29 mouse cellular contexts compared by ENCODE assay signal in the genomic region with DNA sequence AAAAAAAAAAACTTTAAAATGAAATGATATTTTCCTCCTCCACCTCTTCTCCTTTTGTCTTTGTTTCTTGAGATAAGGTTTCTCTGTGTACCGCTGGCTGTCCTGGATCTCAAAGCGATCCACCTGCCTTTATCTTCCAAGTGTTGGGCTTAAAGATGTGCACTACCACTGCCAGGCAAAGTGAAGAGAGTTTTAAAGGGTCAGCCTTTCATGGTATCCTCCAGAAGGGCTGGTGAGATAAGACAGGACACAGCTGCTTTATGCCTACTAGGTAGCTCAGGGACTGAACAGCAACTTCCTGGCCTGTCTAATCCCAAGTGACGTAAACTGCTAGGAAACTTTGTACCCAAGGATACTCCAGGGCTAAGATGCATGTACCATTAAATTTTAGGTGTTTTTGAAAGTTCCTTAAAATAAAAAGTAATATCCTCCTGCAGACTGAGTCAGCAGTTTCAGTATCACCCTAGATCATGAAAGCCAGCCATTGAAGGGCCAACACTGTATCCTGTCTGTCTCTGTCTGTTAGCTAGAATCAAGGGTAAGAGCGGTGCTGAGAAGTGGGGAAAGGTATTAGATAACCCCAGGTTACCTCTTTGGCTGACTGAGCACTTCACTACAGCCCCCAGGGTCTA. TPM values are rescaled to one million over a fixed set of nuclear protein-coding genes. Genes with fewer than 3 reads are reported as not detected.
A peak's percentile ranks its signal among the peaks of the same experiment; 100 is the strongest.
DNase-seq lines count a peak whose midpoint lies in the region; ATAC-seq and TF ChIP-seq lines count a peak whose summit lies in the region.
"Had no signal": no experiment of that assay in that cellular context is flagged by ENCODE, and none has a peak within 500 bp of the region (broad histone marks: within the 10 kb centered on the region; RNA-seq: fewer than 3 reads in every experiment).

No protein-coding gene starts in this region.

- dilution Hi-C loops in CH12.LX (cut with MboI; ENCODE audit: extremely low pct_ligation_motif_present, extremely low pct_unique_long_range_greater_than_20kb, low sequenced_read_pairs): no loop called here

- peaks cover 7% of the 10 kb centered on the region for H3K27me3 ChIP-seq in heart, embryonic 10.5 days (ENCODE audit: insufficient read depth, poor library complexity, severe bottlenecking)
- no peaks in the 10 kb centered on the region; the same call in 1 of the 2 replicates for H3K27me3 ChIP-seq in heart, embryonic 11.5 days (ENCODE audit: control insufficient read depth, insufficient read depth, low read length)
- no peaks in the 10 kb centered on the region for H3K27me3 ChIP-seq in CH12.LX (replicated peaks)
- H3K27me3 ChIP-seq: forebrain, embryonic 13.5 days; heart, embryonic 15.5 days; hindbrain, embryonic 13.5 days; kidney, embryonic 15.5 days; limb, embryonic 12.5 days; midbrain, embryonic 13.5 days; neural tube, embryonic 15.5 days; stomach, embryonic 15.5 days had no signal

- no peak overlapping the region for H3K4me2 ChIP-seq in heart, embryonic 11.5 days
- H3K4me2 ChIP-seq in CH12.LX (ENCODE audit: insufficient read depth, low read depth, poor library complexity, severe bottlenecking): no peak overlapping the region
- H3K4me2 ChIP-seq: forebrain, embryonic 13.5 days; heart, embryonic 15.5 days; hindbrain, embryonic 13.5 days; kidney, embryonic 15.5 days; limb, embryonic 12.5 days; lung, embryonic 14.5 days; midbrain, embryonic 13.5 days; neural tube, embryonic 15.5 days; stomach, embryonic 15.5 days had no signal

- H3K79me2 ChIP-seq in CH12.LX (replicated peaks; ENCODE audit: control insufficient read depth, extremely low read depth, insufficient read depth, poor library complexity, severe bottlenecking): no peaks in the 10 kb centered on the region

- no peaks in the 10 kb centered on the region for H3K9me3 ChIP-seq in heart, embryonic 10.5 days
- H3K9me3 ChIP-seq in heart, embryonic 11.5 days (replicated peaks; ENCODE audit: control insufficient read depth, low read length): no peaks in the 10 kb centered on the region
- H3K9me3 ChIP-seq in CH12.LX (replicated peaks; ENCODE audit: low read length): no peaks in the 10 kb centered on the region
- H3K9me3 ChIP-seq: forebrain, embryonic 13.5 days; heart, embryonic 15.5 days; hindbrain, embryonic 13.5 days; kidney, embryonic 15.5 days; limb, embryonic 12.5 days; midbrain, embryonic 13.5 days; neural tube, embryonic 15.5 days; stomach, embryonic 15.5 days had no signal

- H3K27ac ChIP-seq in heart, embryonic 10.5 days: peak overlapping the region; percentile 11; the same call in 1 of the 2 replicates
- no peak overlapping the region for H3K27ac ChIP-seq in heart, embryonic 11.5 days (ENCODE audit: low read depth, low read length)
- no peak overlapping the region for H3K27ac ChIP-seq in CH12.LX (ENCODE audit: insufficient read depth, low read depth)
- H3K27ac ChIP-seq: forebrain, embryonic 13.5 days; heart, embryonic 15.5 days; hindbrain, embryonic 13.5 days; kidney, embryonic 15.5 days; limb, embryonic 12.5 days; liver, embryonic 14.5 days; midbrain, embryonic 13.5 days; neural tube, embryonic 15.5 days; stomach, embryonic 15.5 days had no signal

- H3K36me3 ChIP-seq in heart, embryonic 10.5 days: no peaks in the 10 kb centered on the region
- no peaks in the 10 kb centered on the region for H3K36me3 ChIP-seq in heart, embryonic 11.5 days (ENCODE audit: control insufficient read depth, insufficient read depth, low read length)
- H3K36me3 ChIP-seq in CH12.LX (replicated peaks in 1 of 2; ENCODE audit: control insufficient read depth in 1 of 2, insufficient read depth in 1 of 2, low read length in 1 of 2): no peaks in the 10 kb centered on the region
- H3K36me3 ChIP-seq: heart, embryonic 15.5 days; hindbrain, embryonic 13.5 days; kidney, embryonic 15.5 days; limb, embryonic 12.5 days; midbrain, embryonic 13.5 days; neural tube, embryonic 15.5 days; stomach, embryonic 15.5 days had no signal

- TF ChIP-seq POLR2A in CH12.LX (IDR thresholded peaks at IDR 0.05; ENCODE audit: low read depth, low read length): no peak

- no peak for TF ChIP-seq CTCF in CH12.LX (conservative IDR thresholded peaks at IDR 0.05 in 1 of 2, IDR thresholded peaks at IDR 0.05 in 1 of 2; ENCODE audit: low read depth in 2 of 2, low read length in 2 of 2)

- H3K4me1 ChIP-seq in heart, embryonic 10.5 days: peaks cover 32% of the 10 kb centered on the region
- peaks cover 8% of the 10 kb centered on the region; the same call in 1 of the 2 replicates for H3K4me1 ChIP-seq in heart, embryonic 11.5 days (ENCODE audit: control insufficient read depth, insufficient read depth, low read length)
- H3K4me1 ChIP-seq in CH12.LX (ENCODE audit: control insufficient read depth in 1 of 2, insufficient read depth in 2 of 2): peaks cover 28 to 49% of the 10 kb centered on the region in 2 experiments
- H3K4me1 ChIP-seq: forebrain, embryonic 13.5 days; hindbrain, embryonic 13.5 days; midbrain, embryonic 13.5 days; neural tube, embryonic 15.5 days had no signal

- no peak for TF ChIP-seq RAD21 in CH12.LX (IDR thresholded peaks at IDR 0.05; ENCODE audit: low read depth, low read length)

- 31% methylated on average over 4 of the region's 4 CpGs for WGBS in heart, embryonic 10.5 days
- WGBS in heart, embryonic 11.5 days (ENCODE audit: insufficient replicate concordance): 25% methylated on average over 4 of the region's 4 CpGs

- no peak overlapping the region for H3K4me3 ChIP-seq in heart, embryonic 10.5 days
- H3K4me3 ChIP-seq in heart, embryonic 11.5 days (ENCODE audit: low read depth, low read length): no peak overlapping the region
- no peak overlapping the region for H3K4me3 ChIP-seq in CH12.LX (replicated peaks in 1 of 3; ENCODE audit: low read depth in 2 of 3, low read length in 2 of 3, poor library complexity in 1 of 3)
- H3K4me3 ChIP-seq: forebrain, embryonic 13.5 days; heart, embryonic 15.5 days; hindbrain, embryonic 13.5 days; kidney, embryonic 15.5 days; limb, embryonic 12.5 days; midbrain, embryonic 13.5 days; neural tube, embryonic 15.5 days; stomach, embryonic 15.5 days had no signal

- DNase-seq in heart, embryonic 10.5 days (ENCODE audit: low spot score): no peak
- no peak for DNase-seq in CH12.LX (ENCODE audit: extremely low read depth)
- no peak for DNase-seq in frontal cortex, postnatal 25 days (ENCODE audit: low spot score in 2 of 2)
- DNase-seq in spleen, postnatal 10 days (ENCODE audit: low spot score in 2 of 2): no peak
- DNase-seq in urinary bladder, postnatal 25 days (ENCODE audit: low spot score): no peak
- DNase-seq: adrenal gland, postnatal 14 days; cerebellum, adult 11-12 months; cerebellum, postnatal 25 days; gastrocnemius, postnatal 36 days; heart, postnatal 36 days; kidney, adult 18-20 months; kidney, postnatal 25 days; lung, embryonic 14.5 days; lung, postnatal 14 days; retina, postnatal 1 day; right cerebral cortex, postnatal 14 days had no signal

- no peak for TF ChIP-seq EP300 in CH12.LX (IDR thresholded peaks at IDR 0.05; ENCODE audit: low read length)

- ATAC-seq in heart, embryonic 11.5 days (replicated peaks; ENCODE audit: insufficient number of reproducible peaks, low FRiP score, low TSS enrichment): no peak
- ATAC-seq in granulocyte monocyte progenitor cell, adult 5-6 weeks (replicated peaks; ENCODE audit: poor library complexity, severe bottlenecking): peak; percentile 49; the same call in 1 of the 2 replicates
- peak; percentile 49 for ATAC-seq in megakaryocyte progenitor cell, adult 5-6 weeks (replicated peaks; ENCODE audit: poor library complexity)
- ATAC-seq: forebrain, embryonic 13.5 days; midbrain, embryonic 13.5 days had no signal

- no peak overlapping the region for H3K9ac ChIP-seq in heart, embryonic 11.5 days (ENCODE audit: low read depth, low read length)
- H3K9ac ChIP-seq in CH12.LX (ENCODE audit: insufficient read depth, low read depth): no peak overlapping the region
- H3K9ac ChIP-seq: forebrain, embryonic 13.5 days; heart, embryonic 15.5 days; hindbrain, embryonic 13.5 days; kidney, embryonic 15.5 days; limb, embryonic 12.5 days; liver, embryonic 14.5 days; lung, embryonic 14.5 days; midbrain, embryonic 13.5 days; neural tube, embryonic 15.5 days; stomach, embryonic 15.5 days had no signal

- in situ Hi-C loops in CH12.LX (cut with MboI; ENCODE audit: low pct_ligation_motif_present, low pct_unique_long_range_greater_than_20kb, low sequenced_read_pairs): no loop called here

TF ChIP-seq in CH12.LX, 34 proteins besides CTCF, POLR2A, EP300 and RAD21:
- TF ChIP-seq MAZ (IDR thresholded peaks at IDR 0.05; ENCODE audit: low read depth, low read length) (no peak), KAT2A (IDR thresholded peaks at IDR 0.05; ENCODE audit: insufficient replicate concordance, low read length) (no peak), MAFK (IDR thresholded peaks at IDR 0.05; ENCODE audit: insufficient replicate concordance, low read length) (peak; percentile 94), IRF4 (IDR thresholded peaks at IDR 0.05; ENCODE audit: low read depth, low read length) (no peak), ELF1 (IDR thresholded peaks at IDR 0.05; ENCODE audit: low read depth, low read length) (no peak)

RNA-seq across cellular contexts. Expression of a gene that starts 23.6 kb away (rescaled TPM):
- polyA plus RNA-seq in heart, embryonic 10.5 days (2016; fragmentation: Nextera tagmentation; extraction: Ambion mirVana): 0.15 and 0.27 TPM in 2 replicates
- 0.63 TPM in 1 of 2 replicates, not detected in the other for polyA plus RNA-seq in heart, embryonic 11.5 days (2014; fragmentation: Nextera tagmentation; extraction: Ambion mirVana)
- 0.88 and 2.7 TPM in 2 replicates for total RNA-seq in CH12.LX (2012; rRNA removed)
- 0.73 and 0.77 TPM in 2 replicates for total RNA-seq in CH12.LX (2014; rRNA removed)
- 0.56 and 1.1 TPM in 2 replicates for polyA plus RNA-seq in CH12.LX (2012; ENCODE audit: insufficient read length, low read depth)
- 5.6 and 6.5 TPM in 2 replicates for total RNA-seq in granulocyte monocyte progenitor cell, adult 5-6 weeks (2014; fragmentation: Nextera tagmentation)
- total RNA-seq in granulocyte monocyte progenitor cell, adult 5-6 weeks (2017): 1.1 TPM in 1 of 2 replicates, not detected in the other
- 0.93 and 2.4 TPM in 2 replicates for total RNA-seq in megakaryocyte progenitor cell, adult 5-6 weeks (2015)
- total RNA-seq in megakaryocyte progenitor cell, adult 5-6 weeks (2017): 0.21 and 2.2 TPM in 2 replicates
- polyA plus RNA-seq: embryonic facial prominence, embryonic 11.5 days had no signal

RNA-seq across cellular contexts. Expression of a gene that starts 56.0 kb away (rescaled TPM):
- 7.7 and 9.9 TPM in 2 replicates for polyA plus RNA-seq in heart, embryonic 10.5 days (2016; fragmentation: Nextera tagmentation; extraction: Ambion mirVana)
- polyA plus RNA-seq in heart, embryonic 11.5 days (2014; fragmentation: Nextera tagmentation; extraction: Ambion mirVana): 8.1 and 9.2 TPM in 2 replicates
- 5.3 and 6.7 TPM in 2 replicates for total RNA-seq in CH12.LX (2012; rRNA removed)
- 6.2 and 6.4 TPM in 2 replicates for total RNA-seq in CH12.LX (2014; rRNA removed)
- polyA plus RNA-seq in CH12.LX (2012; ENCODE audit: insufficient read length, low read depth): 5.6 and 7.1 TPM in 2 replicates
- 10.2 and 10.3 TPM in 2 replicates for total RNA-seq in granulocyte monocyte progenitor cell, adult 5-6 weeks (2014; fragmentation: Nextera tagmentation)
- 8.7 and 13.3 TPM in 2 replicates for total RNA-seq in granulocyte monocyte progenitor cell, adult 5-6 weeks (2017)
- 8.3 and 11.3 TPM in 2 replicates for total RNA-seq in megakaryocyte progenitor cell, adult 5-6 weeks (2015)
- total RNA-seq in megakaryocyte progenitor cell, adult 5-6 weeks (2017): 8.0 and 12.7 TPM in 2 replicates
